Mouse (Mus musculus) forebrain, embryonic 15.5 days (tissue): ENCODE results near the gene Ddx5. TPM values are rescaled to one million over a fixed set of nuclear protein-coding genes. Genes with fewer than 3 reads are reported as not detected.
"Not testable (repeated sequence)": the region's sequence is repeated elsewhere in the genome, so short reads cannot be mapped to it uniquely, and the experiment has no call there.

ENCODE experiments used
- ATAC-seq: fragments of 200-750 bp; cut with Nextera tagmentation; replicated peaks from 2 replicates; pipeline ENCODE4 v1.8.0; 2017; ENCODE audit warnings: mild to moderate bottlenecking, moderate TSS enrichment, moderate library complexity
- H3K27ac ChIP-seq: fragments of 300-500 bp; sonication (generic); replicated peaks from 2 replicates; pipeline ENCODE4 v1.5.1; 2015; ENCODE audit warnings: mild to moderate bottlenecking, inconsistent platforms
- H3K27me3 ChIP-seq: fragments of 300-500 bp; sonication (generic); 2 replicates; pipeline ENCODE4 v1.6.1; 2015; ENCODE audit warnings: inconsistent platforms
- H3K36me3 ChIP-seq: fragments of 300-500 bp; sonication (generic); 2 replicates; pipeline ENCODE4 v1.6.1; 2015; ENCODE audit warnings: mild to moderate bottlenecking, inconsistent platforms
- H3K4me1 ChIP-seq: fragments of 300-500 bp; sonication (generic); 2 replicates; pipeline ENCODE4 v1.6.1; 2015; ENCODE audit warnings: inconsistent platforms
- H3K4me2 ChIP-seq: fragments of 300-500 bp; sonication (generic); replicated peaks from 2 replicates; pipeline ENCODE4 v1.6.1; 2015; ENCODE audit warnings: mild to moderate bottlenecking, inconsistent platforms
- H3K4me3 ChIP-seq: fragments of 300-500 bp; sonication (generic); 2 replicates; pipeline ENCODE4 v1.5.1; 2015; ENCODE audit warnings: mild to moderate bottlenecking, inconsistent platforms
- H3K9ac ChIP-seq: fragments of 300-500 bp; sonication (generic); replicated peaks from 2 replicates; pipeline ENCODE4 v1.6.1; 2015; ENCODE audit warnings: mild to moderate bottlenecking, inconsistent platforms
- H3K9me3 ChIP-seq: fragments of 300-500 bp; sonication (generic); 2 replicates; pipeline ENCODE4 v1.6.1; 2016; ENCODE audit warnings: inconsistent platforms
- WGBS: fragments of 180-500 bp; shearing (Covaris S2); methylation state at CpG from one replicate; pipeline ENCODE4 v1.1.7; 2015; ENCODE audit warnings: mixed read lengths; 5-methylcytosine and 5-hydroxymethylcytosine counted together
- polyA plus RNA-seq: library from polyadenylated mRNA; unstranded; fragments of >200 nt; fragmentation: Nextera tagmentation; extraction: Ambion mirVana; gene quantifications from 2 replicates; pipeline ENCODE4 v1.2.1, GENCODE M21; 2015

The Ddx5 gene
- polyA plus RNA-seq, 1 experiment from 2014 or later: 520 TPM

DNA sequence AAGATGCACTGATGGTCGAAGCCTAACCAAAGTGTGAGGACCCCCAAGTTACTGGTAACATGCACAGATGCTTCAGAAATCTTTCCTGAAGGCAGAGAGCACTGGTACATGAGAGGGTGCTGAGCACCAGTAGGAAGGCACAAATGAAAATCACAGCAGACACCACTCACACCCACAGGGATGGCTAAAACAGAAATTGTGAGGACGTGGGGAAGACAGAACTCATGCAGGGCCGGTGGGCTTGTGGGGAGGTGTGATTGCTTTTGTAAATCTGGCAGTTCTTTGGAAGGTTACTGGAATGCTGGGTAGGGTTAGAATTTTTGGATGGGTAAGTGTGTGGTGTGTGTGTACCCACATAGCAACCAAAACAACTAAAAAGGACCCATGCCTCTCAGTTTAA is 28.2 kb upstream of the Ddx5 start:
- peaks cover 67% of the 10 kb centered on the region for H3K36me3 ChIP-seq
- no peak overlapping the region for H3K9ac ChIP-seq
- peak overlapping the region; percentile 78 for H3K27ac ChIP-seq
- no peaks in the 10 kb centered on the region for H3K27me3 ChIP-seq
- ATAC-seq: no peak
- WGBS: 61% methylated on average over 3 of the region's 3 CpGs
- H3K4me2 ChIP-seq: no peak overlapping the region
- peaks cover 24% of the 10 kb centered on the region for H3K4me1 ChIP-seq
- H3K4me3 ChIP-seq: no peak overlapping the region
- no peaks in the 10 kb centered on the region for H3K9me3 ChIP-seq

DNA sequence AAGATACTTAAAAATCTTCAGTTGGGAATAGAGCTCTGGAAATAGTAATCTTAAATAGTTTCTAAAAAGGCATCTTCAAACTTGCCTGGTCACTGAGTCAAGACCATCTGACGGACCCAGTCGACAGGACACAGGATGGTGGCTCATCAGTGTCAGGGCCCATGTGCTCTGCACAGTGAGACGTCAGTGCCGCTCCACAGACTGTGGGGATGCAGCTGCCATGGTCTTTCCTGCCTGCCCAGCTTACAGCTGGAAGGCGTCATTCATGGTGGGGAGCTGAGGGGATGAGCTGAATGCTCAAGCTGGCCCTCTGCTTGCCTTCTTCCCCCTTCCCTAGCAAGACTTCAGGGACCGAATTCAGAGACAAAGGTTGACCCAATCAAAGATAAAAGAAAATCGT is 27.3 kb upstream of the Ddx5 start:
- Histone ChIP-seq H3K9ac (no peak overlapping the region), H3K4me1 (peaks cover 24% of the 10 kb centered on the region), H3K36me3 (peaks cover 68% of the 10 kb centered on the region), H3K27me3 (no peaks in the 10 kb centered on the region), H3K4me2 (no peak overlapping the region), H3K27ac (no peak overlapping the region), H3K9me3 (no peaks in the 10 kb centered on the region), H3K4me3 (no peak overlapping the region)
- ATAC-seq: no peak
- 85% methylated on average over 7 of the region's 7 CpGs for WGBS

DNA sequence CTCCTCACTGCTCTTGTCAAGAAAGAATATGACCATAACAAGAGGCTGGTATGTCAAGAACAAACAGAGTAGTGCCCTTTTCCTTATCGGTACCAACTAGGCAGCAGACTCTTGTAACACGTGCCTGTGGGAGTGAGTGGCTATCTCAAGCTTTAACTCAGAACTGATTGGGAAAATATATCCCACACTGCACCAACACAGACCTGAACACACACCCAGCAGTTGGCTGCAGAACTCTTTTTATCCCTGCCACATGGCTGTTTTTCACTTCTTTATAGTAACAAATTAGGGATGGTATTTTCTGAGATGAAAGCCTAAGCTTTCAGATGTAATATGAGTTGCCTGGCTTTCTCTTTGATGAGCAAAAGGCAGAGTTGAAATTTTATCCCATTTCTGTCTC is 26.8 kb upstream of the Ddx5 start:
- H3K27me3 ChIP-seq: no peaks in the 10 kb centered on the region
- WGBS: 91% methylated on average over 2 of the region's 2 CpGs

DNA sequence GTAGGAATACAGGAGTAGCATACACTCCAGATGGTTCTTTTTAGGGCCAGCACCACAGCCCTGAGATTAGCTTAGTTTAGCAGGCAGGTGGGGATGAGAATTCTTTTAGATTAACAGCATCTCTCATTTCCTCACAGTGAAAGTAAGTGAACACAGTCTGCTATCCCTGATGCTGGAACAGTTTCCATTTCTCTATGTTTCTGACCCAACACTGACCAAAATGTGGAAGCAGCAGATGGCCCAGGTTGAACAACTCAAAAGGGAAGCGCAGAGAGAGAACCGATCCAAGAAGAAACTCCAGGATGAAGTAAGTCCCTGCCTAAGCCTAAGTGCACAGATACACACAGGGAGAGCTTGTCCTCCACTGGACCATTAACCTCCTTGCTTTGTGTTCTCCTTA is 26.3 kb upstream of the Ddx5 start:
- Histone ChIP-seq H3K9ac (no peak overlapping the region), H3K27ac (no peak overlapping the region), H3K9me3 (no peaks in the 10 kb centered on the region), H3K4me1 (peaks cover 24% of the 10 kb centered on the region), H3K36me3 (peaks cover 69% of the 10 kb centered on the region), H3K4me2 (no peak overlapping the region), H3K4me3 (no peak overlapping the region), H3K27me3 (no peaks in the 10 kb centered on the region)
- WGBS: 99% methylated on average over 2 of the region's 2 CpGs
- no peak for ATAC-seq

More for the DNA sequence above, 26.8 kb upstream of the Ddx5 start:
- ATAC-seq: no peak
- no peak overlapping the region for H3K4me3 ChIP-seq
- no peak overlapping the region for H3K4me2 ChIP-seq
- H3K36me3 ChIP-seq: peaks cover 70% of the 10 kb centered on the region
- no peaks in the 10 kb centered on the region for H3K9me3 ChIP-seq
- H3K4me1 ChIP-seq: peaks cover 24% of the 10 kb centered on the region
- H3K27ac ChIP-seq: no peak overlapping the region
- H3K9ac ChIP-seq: no peak overlapping the region

DNA sequence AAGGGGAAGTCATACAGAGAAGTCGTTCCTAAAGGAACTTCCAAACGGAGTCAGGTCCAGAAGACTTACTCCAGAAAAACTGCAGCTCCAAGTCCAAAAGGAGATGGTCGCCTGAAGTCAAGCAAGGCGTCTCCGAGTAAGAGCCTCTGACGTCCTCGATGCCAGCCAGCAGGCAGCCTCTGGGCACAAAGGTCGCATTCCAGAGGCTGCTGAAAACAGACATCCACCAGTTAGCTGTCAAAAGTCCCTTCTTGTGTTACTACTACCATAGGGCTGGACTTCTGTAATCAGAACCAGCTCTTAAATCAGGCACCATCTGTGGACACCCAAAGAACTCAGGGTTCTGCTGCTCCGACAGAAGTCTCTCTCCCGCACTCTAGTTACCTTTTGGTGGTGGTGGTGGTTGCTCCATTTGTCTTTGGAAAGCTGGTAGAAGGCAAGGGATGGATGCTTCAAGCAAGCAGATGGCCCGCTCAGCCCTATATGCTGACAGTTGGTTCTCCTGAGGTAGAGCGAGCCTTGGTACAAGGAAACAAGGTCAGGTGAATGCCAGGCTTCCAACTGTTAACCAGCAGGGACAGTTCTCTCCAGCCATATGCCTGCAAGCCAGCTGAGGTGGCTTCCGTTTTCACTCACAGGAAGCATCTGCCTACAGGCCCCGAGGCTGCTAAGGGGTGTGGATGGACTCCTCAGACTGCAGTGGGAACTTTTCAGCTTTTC is 25.8 kb upstream of the Ddx5 start:
- H3K27me3 ChIP-seq: no peaks in the 10 kb centered on the region
- H3K4me3 ChIP-seq: no peak overlapping the region
- no peak for ATAC-seq
- H3K4me2 ChIP-seq: no peak overlapping the region
- no peaks in the 10 kb centered on the region for H3K9me3 ChIP-seq
- H3K4me1 ChIP-seq: peaks cover 24% of the 10 kb centered on the region
- H3K27ac ChIP-seq: no peak overlapping the region
- WGBS: 89% methylated on average over 14 of the region's 14 CpGs
- no peak overlapping the region for H3K9ac ChIP-seq
- peaks cover 73% of the 10 kb centered on the region for H3K36me3 ChIP-seq

DNA sequence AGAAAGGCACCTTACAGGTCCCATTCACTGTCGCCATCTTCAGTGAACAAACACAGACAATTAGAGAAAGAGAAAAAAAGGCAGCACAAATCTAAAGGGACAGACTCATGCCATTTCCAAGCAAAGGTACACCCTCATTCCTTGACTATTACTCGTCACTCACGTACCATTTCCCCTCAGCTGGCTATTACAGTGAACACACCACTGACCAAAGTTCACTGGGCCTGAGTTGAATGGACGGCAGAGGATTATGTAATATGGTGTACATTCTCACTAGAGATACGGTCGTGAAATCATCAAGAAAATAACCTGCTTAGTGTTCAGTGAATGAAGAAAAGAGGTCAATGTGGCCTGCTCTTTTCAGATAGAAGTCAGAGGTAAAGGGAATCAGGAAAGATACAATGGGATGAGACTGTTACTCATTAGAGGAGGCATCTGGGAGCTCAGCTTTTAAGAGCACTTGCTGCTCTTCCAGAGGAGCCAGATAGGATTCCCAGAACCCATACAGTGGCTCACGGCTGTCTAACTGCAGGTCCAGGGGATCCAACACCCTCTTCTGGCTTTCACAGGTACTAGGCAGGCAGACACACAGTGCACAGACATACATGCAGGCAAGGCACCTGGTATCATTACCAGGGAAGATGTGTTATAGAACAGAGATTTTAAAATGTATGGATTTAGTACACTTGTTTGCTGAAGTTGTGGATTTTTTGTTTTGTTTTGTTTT is 23.6 kb upstream of the Ddx5 start:
- Histone ChIP-seq H3K36me3 (peaks cover 78% of the 10 kb centered on the region), H3K9ac (no peak overlapping the region)

DNA sequence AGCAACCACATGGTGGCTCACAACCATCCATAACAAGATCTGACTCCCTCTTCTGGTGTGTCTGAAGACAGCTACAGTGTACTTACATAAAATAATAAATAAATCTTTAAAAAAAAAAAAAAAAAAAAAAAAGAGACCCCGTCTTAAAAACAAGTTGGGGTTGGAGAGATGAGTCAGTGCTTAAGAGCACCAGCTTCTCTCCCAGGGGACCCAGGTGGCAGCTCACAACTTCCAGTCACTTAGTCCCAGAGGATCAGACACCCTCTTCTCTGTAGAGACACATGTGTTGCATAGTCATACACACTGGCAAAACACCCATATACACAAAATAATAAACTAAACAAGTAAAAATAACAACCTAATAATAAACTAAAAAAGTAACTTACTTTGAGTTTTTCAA is 18.5 kb upstream of the Ddx5 start:
- H3K9me3 ChIP-seq, H3K27ac ChIP-seq, H3K4me3 ChIP-seq, H3K27me3 ChIP-seq, H3K9ac ChIP-seq, H3K4me2 ChIP-seq, ATAC-seq, H3K4me1 ChIP-seq: not testable (repeated sequence)
- peaks cover 57% of the 10 kb centered on the region for H3K36me3 ChIP-seq
- 93% methylated on average over 1 of the region's 1 CpGs for WGBS

More for the DNA sequence above, 23.6 kb upstream of the Ddx5 start:
- Histone ChIP-seq H3K4me3 (no peak overlapping the region), H3K4me2 (no peak overlapping the region), H3K4me1 (peaks cover 5% of the 10 kb centered on the region), H3K27ac (no peak overlapping the region), H3K9me3 (no peaks in the 10 kb centered on the region), H3K27me3 (no peaks in the 10 kb centered on the region)
- no peak for ATAC-seq
- WGBS: 88% methylated on average over 7 of the region's 7 CpGs

DNA sequence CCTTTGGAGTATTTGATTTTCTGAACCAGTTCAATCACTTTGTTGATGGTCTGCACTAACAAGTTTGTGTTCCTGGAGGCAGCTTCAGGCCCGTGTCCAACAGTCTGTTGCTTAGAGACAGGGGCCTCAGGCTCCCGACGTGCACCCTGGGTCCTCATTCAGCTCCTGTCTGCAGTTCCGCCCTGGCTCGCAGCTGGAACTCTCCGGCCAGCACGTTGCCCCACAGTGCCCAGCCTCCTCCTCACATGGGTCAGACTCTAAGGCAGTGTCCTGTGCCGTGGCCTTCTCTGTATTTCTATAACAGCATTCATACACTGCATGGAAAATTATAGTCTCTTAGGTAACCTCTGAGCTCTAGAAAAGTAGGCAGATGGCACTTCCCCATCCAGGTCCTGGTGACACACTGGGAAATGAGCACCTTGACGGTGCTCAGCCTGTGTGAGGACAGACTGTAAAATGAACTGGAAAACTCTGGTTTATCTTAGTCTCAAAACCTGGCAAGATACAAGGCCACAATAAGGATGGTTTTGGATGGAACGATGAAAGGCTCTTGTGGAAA is 13.2 kb upstream of the Ddx5 start:
- Histone ChIP-seq H3K4me1 (no peaks in the 10 kb centered on the region), H3K9me3 (no peaks in the 10 kb centered on the region), H3K9ac (no peak overlapping the region), H3K27ac (no peak overlapping the region), H3K4me3 (no peak overlapping the region), H3K36me3 (peaks cover 71% of the 10 kb centered on the region), H3K27me3 (no peaks in the 10 kb centered on the region), H3K4me2 (no peak overlapping the region)
- 81% methylated on average over 10 of the region's 10 CpGs for WGBS
- no peak for ATAC-seq

DNA sequence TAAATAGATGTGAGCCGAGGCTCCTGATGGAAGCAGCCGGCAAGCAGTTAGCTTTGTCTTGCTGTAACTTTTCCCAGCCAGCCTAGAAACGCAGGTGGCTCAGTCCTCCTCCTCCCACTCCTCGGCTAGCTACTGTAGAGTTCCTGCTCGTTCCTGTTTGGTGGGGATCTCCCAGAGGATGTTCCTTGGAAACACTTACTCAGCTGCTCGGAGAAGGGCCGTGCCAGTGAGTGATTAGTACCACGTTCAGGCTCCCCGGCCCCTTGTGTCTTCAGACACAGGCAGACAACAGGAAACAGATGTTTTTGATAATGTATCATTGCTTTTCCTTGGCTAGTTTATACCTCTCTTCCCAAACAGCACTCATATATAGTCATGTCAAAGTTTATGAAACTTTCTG is 6.7 kb upstream of the Ddx5 start:
- no peaks in the 10 kb centered on the region for H3K27me3 ChIP-seq
- no peak for ATAC-seq
- no peak overlapping the region for H3K9ac ChIP-seq
- no peak overlapping the region for H3K27ac ChIP-seq
- peaks cover 66% of the 10 kb centered on the region for H3K36me3 ChIP-seq
- H3K4me2 ChIP-seq: no peak overlapping the region
- H3K4me3 ChIP-seq: no peak overlapping the region
- 81% methylated on average over 9 of the region's 9 CpGs for WGBS
- peaks cover 4% of the 10 kb centered on the region for H3K4me1 ChIP-seq
- no peaks in the 10 kb centered on the region for H3K9me3 ChIP-seq

DNA sequence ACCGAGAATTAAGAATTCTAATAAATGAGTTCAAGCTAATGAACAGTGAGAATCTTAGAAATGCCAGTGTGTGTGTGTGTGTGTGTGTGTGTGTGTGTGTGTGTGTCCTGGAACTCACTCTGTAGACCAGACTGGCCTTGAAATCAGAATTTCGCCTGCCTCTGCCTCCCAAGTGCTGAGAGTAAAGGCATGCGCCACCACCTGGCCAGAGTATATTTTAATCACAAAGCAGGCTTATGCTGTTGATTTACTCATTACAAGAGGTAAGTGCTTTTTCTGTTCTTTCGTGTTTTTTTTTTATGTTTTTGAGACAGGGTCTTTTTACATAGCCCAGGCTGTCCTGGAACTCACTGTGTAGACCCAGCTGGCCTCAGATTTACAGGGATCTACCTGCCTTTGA is 4.9 kb upstream of the Ddx5 start:
- Histone ChIP-seq H3K9ac (no peak overlapping the region), H3K4me3 (no peak overlapping the region), H3K4me1 (peaks cover 14% of the 10 kb centered on the region), H3K27me3 (no peaks in the 10 kb centered on the region), H3K36me3 (peaks cover 49% of the 10 kb centered on the region), H3K4me2 (no peak overlapping the region), H3K9me3 (no peaks in the 10 kb centered on the region), H3K27ac (no peak overlapping the region)
- 85% methylated on average over 4 of the region's 4 CpGs for WGBS
- ATAC-seq: no peak

DNA sequence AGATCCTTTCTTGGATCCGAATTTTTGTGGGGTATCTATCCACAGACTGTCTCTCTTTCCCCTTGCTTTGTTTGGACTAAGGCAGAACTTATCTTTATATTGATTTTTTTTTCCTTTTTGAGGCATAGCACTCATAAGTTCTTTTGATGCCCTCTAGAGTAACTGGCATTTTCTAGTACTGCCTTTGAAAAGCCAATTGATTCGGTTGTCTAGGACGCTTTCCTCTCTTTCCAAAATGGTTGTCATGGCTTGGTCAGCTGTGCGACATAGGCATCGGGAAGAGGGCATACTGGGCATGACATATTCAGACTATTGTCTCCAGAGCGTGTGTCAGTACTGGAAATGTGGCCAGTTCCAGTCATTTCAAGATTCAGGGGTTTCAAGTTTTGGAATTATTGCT is 664 bp upstream of the Ddx5 start:
- Histone ChIP-seq H3K9me3 (no peaks in the 10 kb centered on the region), H3K27me3 (no peaks in the 10 kb centered on the region), H3K9ac (peak overlapping the region; percentile 100), H3K4me2 (peak overlapping the region; percentile 80), H3K4me1 (peaks cover 36% of the 10 kb centered on the region), H3K4me3 (peak overlapping the region; percentile 94), H3K27ac (peak overlapping the region; percentile 99), H3K36me3 (peaks cover 38% of the 10 kb centered on the region)
- ATAC-seq: no peak
- WGBS: under 1% methylated on average over 6 of the region's 6 CpGs

DNA sequence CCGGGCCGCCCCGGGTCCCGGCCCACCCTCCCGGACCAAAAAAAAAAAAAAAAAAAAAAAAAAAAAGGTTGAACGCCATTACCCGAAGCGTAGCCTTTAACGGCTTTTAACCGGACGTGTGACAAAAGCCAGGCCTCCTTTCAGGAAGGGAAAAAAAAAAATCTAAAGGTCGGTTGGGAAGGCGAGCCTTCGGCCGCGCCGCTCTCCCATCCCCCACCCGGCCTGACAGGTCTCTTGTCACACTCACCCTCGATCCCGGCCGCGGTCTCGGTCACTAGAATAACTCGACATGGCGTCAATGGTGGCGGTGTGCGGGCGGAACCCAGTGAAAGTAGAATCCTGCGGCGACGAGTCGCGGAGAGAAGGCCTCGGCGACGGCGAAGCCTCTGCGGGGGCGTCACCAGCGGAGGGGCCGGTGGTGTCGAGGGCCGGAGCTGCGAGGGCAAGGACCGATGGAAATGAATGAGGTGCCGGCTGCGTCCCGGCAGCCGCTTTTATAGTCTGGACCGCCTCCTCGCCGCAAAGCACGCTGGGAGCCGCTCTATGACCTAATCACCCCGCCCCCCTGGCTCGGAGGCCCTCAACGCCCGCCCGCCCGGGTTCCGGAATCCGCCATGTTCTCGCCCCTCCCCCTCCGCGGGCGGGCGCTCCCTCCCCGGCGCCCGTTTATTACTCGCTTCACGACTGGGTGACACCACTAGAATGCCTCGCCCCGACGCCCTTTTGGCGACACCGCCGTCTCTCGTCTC is 785 bp downstream of the Ddx5 start:
- peak overlapping the region; percentile 80 for H3K4me2 ChIP-seq
- peak overlapping the region; percentile 100 for H3K9ac ChIP-seq
- H3K36me3 ChIP-seq: peaks cover 41% of the 10 kb centered on the region
- 0% methylated on average over 64 of the region's 79 CpGs for WGBS
- peak overlapping the region; percentile 99 for H3K27ac ChIP-seq
- no peaks in the 10 kb centered on the region for H3K27me3 ChIP-seq
- no peaks in the 10 kb centered on the region for H3K9me3 ChIP-seq
- ATAC-seq: peak; percentile 83
- peak overlapping the region; percentile 94 for H3K4me3 ChIP-seq
- peaks cover 45% of the 10 kb centered on the region for H3K4me1 ChIP-seq
